ENCODE assay signal across 32 mouse cellular contexts in genomic region chr15:66398581-66398980, GRCm38 (mm10).
DNase-seq lines count a peak whose midpoint lies in the region; ATAC-seq and TF ChIP-seq lines count a peak whose summit lies in the region.
"Had no signal": no experiment of that assay in that cellular context is flagged by ENCODE, and none has a peak within 500 bp of the region (broad histone marks: within the 10 kb centered on the region; RNA-seq: fewer than 3 reads in every experiment).

No protein-coding gene starts in this region.

- peaks cover 19% of the 10 kb centered on the region for H3K4me1 ChIP-seq in forebrain, embryonic 15.5 days
- no peaks in the 10 kb centered on the region for H3K4me1 ChIP-seq in forebrain, embryonic 10.5 days
- H3K4me1 ChIP-seq: embryonic facial prominence, embryonic 12.5 days; embryonic facial prominence, embryonic 15.5 days; heart, embryonic 12.5 days; heart, embryonic 15.5 days; hindbrain, embryonic 10.5 days; hindbrain, embryonic 13.5 days; intestine, embryonic 15.5 days had no signal

- no peak overlapping the region for H3K9ac ChIP-seq in forebrain, embryonic 15.5 days (replicated peaks)
- H3K9ac ChIP-seq: embryonic facial prominence, embryonic 12.5 days; embryonic facial prominence, embryonic 15.5 days; heart, embryonic 12.5 days; heart, embryonic 15.5 days; hindbrain, embryonic 13.5 days; intestine, embryonic 15.5 days had no signal

- intact Hi-C loops in left cerebral cortex, adult 2 months (cut with DNase I): no loop called here
- intact Hi-C loops in left cerebral cortex, postnatal 4 days (cut with DNase I): no loop called here

- ATAC-seq in forebrain, embryonic 15.5 days (replicated peaks): no peak
- peak; percentile 41 for ATAC-seq in frontal cortex, adult (ENCODE audit: low TSS enrichment)
- ATAC-seq: hindbrain, embryonic 16.5 days; intestine, embryonic 15.5 days; Patski had no signal

- H3K4me3 ChIP-seq in forebrain, embryonic 15.5 days: no peak overlapping the region
- H3K4me3 ChIP-seq in forebrain, embryonic 10.5 days: no peak overlapping the region
- H3K4me3 ChIP-seq in left cerebral cortex, adult 2 months: no peak overlapping the region
- H3K4me3 ChIP-seq: embryonic facial prominence, embryonic 12.5 days; embryonic facial prominence, embryonic 15.5 days; gastrocnemius, adult 2 months; heart, embryonic 12.5 days; heart, embryonic 15.5 days; hindbrain, embryonic 10.5 days; hindbrain, embryonic 13.5 days; intestine, embryonic 15.5 days had no signal

- DNase-seq in forebrain, embryonic 10.5 days (ENCODE audit: extremely low spot score, low spot score): no peak
- no peak for DNase-seq in frontal cortex, postnatal 14 days (ENCODE audit: low spot score in 2 of 2)
- DNase-seq in left cerebral cortex, adult 2 months (ENCODE audit: extremely low spot score in 1 of 2, low spot score in 2 of 2): no peak
- DNase-seq in left cerebral cortex, postnatal 4 days: no peak
- DNase-seq in telencephalon, adult 2 months (ENCODE audit: low read depth, low spot score): peak; percentile 58
- no peak for DNase-seq in urinary bladder, postnatal 36 days (ENCODE audit: low spot score in 2 of 2)
- DNase-seq: adrenal gland, postnatal 10 days; adrenal gland, postnatal 36 days; B cell, adult 2 months; cerebellum, adult 11-12 months; cerebellum, adult 8-10 months; cerebellum, postnatal 14 days; gastrocnemius, adult 2 months; gastrocnemius, postnatal 14 days; heart, adult 18-20 months; heart, postnatal 10 days; heart, postnatal 36 days; kidney, adult 11 months; kidney, adult 8-10 months had no signal

- no peaks in the 10 kb centered on the region for H3K9me3 ChIP-seq in forebrain, embryonic 15.5 days
- no peaks in the 10 kb centered on the region for H3K9me3 ChIP-seq in forebrain, embryonic 10.5 days
- H3K9me3 ChIP-seq: embryonic facial prominence, embryonic 12.5 days; embryonic facial prominence, embryonic 15.5 days; G1E; heart, embryonic 12.5 days; heart, embryonic 15.5 days; hindbrain, embryonic 10.5 days; hindbrain, embryonic 13.5 days; intestine, embryonic 15.5 days had no signal

- peak overlapping the region; percentile 67 for H3K27ac ChIP-seq in forebrain, embryonic 15.5 days (replicated peaks)
- H3K27ac ChIP-seq in forebrain, embryonic 10.5 days: no peak overlapping the region
- peak overlapping the region; percentile 61; the same call in 1 of the 2 replicates for H3K27ac ChIP-seq in left cerebral cortex, adult 2 months
- H3K27ac ChIP-seq: embryonic facial prominence, embryonic 12.5 days; embryonic facial prominence, embryonic 15.5 days; gastrocnemius, adult 2 months; heart, embryonic 15.5 days; hindbrain, embryonic 10.5 days; hindbrain, embryonic 13.5 days; intestine, embryonic 15.5 days had no signal

- 58% methylated on average over 2 of the region's 2 CpGs for WGBS in forebrain, embryonic 15.5 days
- WGBS in forebrain, embryonic 10.5 days: 92% methylated on average over 2 of the region's 2 CpGs

- H3K36me3 ChIP-seq in forebrain, embryonic 15.5 days: no peaks in the 10 kb centered on the region
- no peaks in the 10 kb centered on the region for H3K36me3 ChIP-seq in forebrain, embryonic 10.5 days (replicated peaks)
- H3K36me3 ChIP-seq: embryonic facial prominence, embryonic 12.5 days; embryonic facial prominence, embryonic 15.5 days; G1E; heart, embryonic 12.5 days; heart, embryonic 15.5 days; hindbrain, embryonic 10.5 days; hindbrain, embryonic 13.5 days; intestine, embryonic 15.5 days had no signal

- no peak for TF ChIP-seq CTCF in left cerebral cortex, adult 2 months (IDR thresholded peaks at IDR 0.05)

- no peak overlapping the region for H3K4me2 ChIP-seq in forebrain, embryonic 15.5 days (replicated peaks)
- H3K4me2 ChIP-seq: embryonic facial prominence, embryonic 12.5 days; embryonic facial prominence, embryonic 15.5 days; heart, embryonic 12.5 days; heart, embryonic 15.5 days; hindbrain, embryonic 13.5 days; intestine, embryonic 15.5 days had no signal

- H3K27me3 ChIP-seq in forebrain, embryonic 15.5 days: no peaks in the 10 kb centered on the region
- no peaks in the 10 kb centered on the region for H3K27me3 ChIP-seq in forebrain, embryonic 10.5 days (ENCODE audit: poor library complexity, severe bottlenecking)
- H3K27me3 ChIP-seq: CH12.LX; embryonic facial prominence, embryonic 12.5 days; embryonic facial prominence, embryonic 15.5 days; heart, embryonic 12.5 days; heart, embryonic 15.5 days; hindbrain, embryonic 13.5 days; intestine, embryonic 15.5 days had no signal
